Mouse (Mus musculus) gastrocnemius, adult 2 months (tissue): ENCODE measurements around the gene Gm45233. TPM values are rescaled to one million over a fixed set of nuclear protein-coding genes. Genes with fewer than 3 reads are reported as not detected.

Experiments
- DNase-seq: peaks from one replicate; pipeline ENCODE4 v3.0.0; 2022
- H3K27ac ChIP-seq: fragments of 200-600 bp; 2 replicates; pipeline ENCODE4 v1.8.1; 2022; ENCODE audit warnings: mild to moderate bottlenecking
- H3K4me3 ChIP-seq: fragments of 200-600 bp; 2 replicates; pipeline ENCODE4 v1.8.1; 2022; ENCODE audit warnings: mild to moderate bottlenecking, moderate library complexity
- CTCF ChIP-seq: fragments of 200-600 bp; IDR thresholded peaks from 2 replicates; pipeline ENCODE4 v1.8.1; 2022; ENCODE audit warnings: antibody characterized with exemption, mild to moderate bottlenecking, moderate library complexity
- intact Hi-C: fragments of 180-260 bp; cut with DNase I; formaldehyde crosslinking; loops from one replicate; pipeline ENCODE4 v1.15.1; 2025
- total RNA-seq, 2 experiments: library from RNA; stranded (reverse); gene quantifications; 2 replicates each; pipeline ENCODE4 v1.2.3; 2021

Gene Gm45233
- total RNA-seq, 2 experiments from 2014 or later: 0.45 to 1.2 TPM

- no peak for DNase-seq
- TF ChIP-seq CTCF: no peak
- Histone ChIP-seq H3K27ac (no peak overlapping the region), H3K4me3 (no peak overlapping the region)
- intact Hi-C loops: no loop called here
Observed at GRCm38 (mm10) chr7:43434676-43435075, 9.3 kb upstream of the Gm45233 start.

GRCm38 (mm10) chr7:43436341-43437255 is 7.3 kb upstream of the Gm45233 start, which contains the start of gene Nkg7:
Gene Nkg7 (plus strand): TSS chr7:43437073.
- H3K27ac ChIP-seq: no peak within 1 kb of the TSS
- DNase-seq: no peak
- no peak for TF ChIP-seq CTCF
- intact Hi-C loops: no loop called here
- H3K4me3 ChIP-seq: no peak within 1 kb of the TSS

GRCm38 (mm10) chr7:43438611-43439010 is 5.3 kb upstream of the Gm45233 start:
- no peak overlapping the region for H3K4me3 ChIP-seq
- TF ChIP-seq CTCF: no peak
- no peak overlapping the region for H3K27ac ChIP-seq
- intact Hi-C loops: no loop called here
- DNase-seq: no peak

GRCm38 (mm10) chr7:43440482-43440881 is 3.4 kb upstream of the Gm45233 start, which contains the start of gene Cldnd2:
Gene Cldnd2 (plus strand): TSS chr7:43440782.
- TF ChIP-seq CTCF: no peak
- intact Hi-C loops: loop anchor here (5.0 kb wide), 2 partner anchors 108 to 128 kb away; partner anchors contain the start of gene Zfp715
- no peak within 1 kb of the TSS for H3K4me3 ChIP-seq
- DNase-seq: no peak
- H3K27ac ChIP-seq: no peak within 1 kb of the TSS

- TF ChIP-seq CTCF: no peak
- no peak overlapping the region for H3K27ac ChIP-seq
- DNase-seq: no peak
- no peak overlapping the region for H3K4me3 ChIP-seq
- intact Hi-C loops: loop anchor here (5.0 kb wide), 2 partner anchors 109 to 129 kb away; partner anchors contain the start of gene Zfp715
Observed at GRCm38 (mm10) chr7:43441071-43441470, 2.9 kb upstream of the Gm45233 start.

GRCm38 (mm10) chr7:43442684-43443083 is 1.2 kb upstream of the Gm45233 start:
- intact Hi-C loops: loop anchor here (5.0 kb wide), 2 partner anchors 110 to 130 kb away; partner anchors contain the start of gene Zfp715
- Histone ChIP-seq H3K27ac (peak overlapping the region; percentile 98), H3K4me3 (peak overlapping the region; percentile 69)
- DNase-seq: no peak
- no peak for TF ChIP-seq CTCF

- H3K4me3 ChIP-seq: peak overlapping the region; percentile 69
- H3K27ac ChIP-seq: peak overlapping the region; percentile 98
- TF ChIP-seq CTCF: no peak
- peak; percentile 87 for DNase-seq
- intact Hi-C loops: loop anchor here (5.0 kb wide), 2 partner anchors 111 to 131 kb away; partner anchors contain the start of gene Zfp715
Observed at GRCm38 (mm10) chr7:43443126-43443916, 607 bp upstream of the Gm45233 start.

- 0 out of 2 replicates have a peak overlapping the region, but pooled peaks have one; percentile 11 for H3K4me3 ChIP-seq
- H3K27ac ChIP-seq: peak overlapping the region; percentile 64
- TF ChIP-seq CTCF: no peak
- peak; percentile 31 for DNase-seq
- intact Hi-C loops: loop anchor here (2.0 kb wide), 1 partner anchor 17 kb away; no protein-coding TSS in a partner anchor
Observed at GRCm38 (mm10) chr7:43447801-43448200, 3.9 kb downstream of the Gm45233 start.

- TF ChIP-seq CTCF: no peak
- H3K27ac ChIP-seq: peak overlapping the region; percentile 64
- intact Hi-C loops: loop anchor here (2.0 kb wide), 1 partner anchor 17 kb away; no protein-coding TSS in a partner anchor
- no peak overlapping the region for H3K4me3 ChIP-seq
- no peak for DNase-seq
Observed at GRCm38 (mm10) chr7:43448246-43448645, 4.3 kb downstream of the Gm45233 start.

GRCm38 (mm10) chr7:43449811-43450210 is 5.9 kb downstream of the Gm45233 start:
- DNase-seq: no peak
- H3K4me3 ChIP-seq: no peak overlapping the region
- intact Hi-C loops: loop anchor here (2.0 kb wide), 1 partner anchor 15 kb away; no protein-coding TSS in a partner anchor
- no peak for TF ChIP-seq CTCF
- H3K27ac ChIP-seq: peak overlapping the region; percentile 56; the same call in 1 of the 2 replicates

GRCm38 (mm10) chr7:43451726-43452125 is 7.8 kb downstream of the Gm45233 start:
- no peak for TF ChIP-seq CTCF
- intact Hi-C loops: no loop called here
- H3K4me3 ChIP-seq: no peak overlapping the region
- no peak for DNase-seq
- no peak overlapping the region for H3K27ac ChIP-seq

GRCm38 (mm10) chr7:43452609-43453008 is 8.7 kb downstream of the Gm45233 start:
- intact Hi-C loops: no loop called here
- Histone ChIP-seq H3K27ac (no peak overlapping the region), H3K4me3 (no peak overlapping the region)
- peak; percentile 18; the same call in 1 of the 2 replicates for TF ChIP-seq CTCF
- no peak for DNase-seq
